Mouse (Mus musculus) megakaryocyte-erythroid progenitor cell, adult 5 weeks (primary cell): ENCODE results near the gene Plppr5. TPM values are rescaled to one million over a fixed set of nuclear protein-coding genes. Genes with fewer than 3 reads are reported as not detected.

Experiments used
- polyA plus RNA-seq: library from polyadenylated mRNA; stranded (reverse); fragments of >175 nt; gene quantifications from 2 replicates; pipeline ENCODE4 v1.2.3, GENCODE M21; 2012

Plppr5 gene
- polyA plus RNA-seq, result 0.01 TPM in 1 of 2 replicates, not detected in the other

DNA sequence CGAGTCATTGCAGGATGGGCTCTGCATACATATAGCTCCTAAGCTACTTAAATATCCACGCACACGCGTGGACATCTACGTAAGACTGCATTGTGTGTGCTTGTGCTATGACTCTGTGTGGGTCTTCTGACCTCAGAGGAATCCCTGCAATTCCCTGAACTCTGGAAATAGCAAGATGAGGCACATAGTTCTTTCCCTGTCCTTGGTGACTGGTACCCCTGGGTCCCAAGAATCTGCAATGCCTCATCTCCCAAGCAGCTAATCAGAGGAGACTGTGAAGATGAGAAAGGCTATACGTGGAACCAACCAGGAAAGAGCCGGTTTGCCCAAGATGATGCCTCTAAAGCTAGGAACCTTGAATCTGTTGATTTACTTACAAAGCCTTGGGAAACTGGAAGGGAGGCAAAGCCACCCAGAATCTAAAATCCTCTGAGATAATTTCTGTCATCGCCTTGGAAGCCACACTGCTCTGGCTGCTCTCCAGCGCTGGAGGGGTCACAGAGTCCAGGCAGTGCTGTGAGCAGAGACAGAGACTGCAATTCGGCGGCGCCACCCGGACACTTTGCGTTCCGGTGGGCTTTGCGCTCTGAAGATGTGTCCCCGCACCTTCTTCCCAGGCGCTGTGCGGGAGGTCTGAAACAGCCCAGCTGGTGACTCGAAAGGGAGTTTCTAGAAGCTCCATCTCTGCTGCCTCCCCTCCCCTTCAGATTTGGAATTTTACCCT lies at the start of gene Plppr5:
Gene Plppr5, plus strand, starts transcription at position 308 of the 724 bp plus-strand sequence.

Other genes starting within 250 kb of the Plppr5 start
- 0.11 TPM in 1 of 2 replicates, not detected in the other for gene Plppr4, start 214.0 kb upstream of the Plppr5 start, polyA plus RNA-seq